Mouse (Mus musculus) heart, embryonic 16.5 days (tissue): ENCODE measurements around the gene Slc10a1. TPM values are rescaled to one million over a fixed set of nuclear protein-coding genes. Genes with fewer than 3 reads are reported as not detected.

Source experiments
- ATAC-seq: fragments of 200-750 bp; cut with Nextera tagmentation; replicated peaks from 2 replicates; pipeline ENCODE4 v1.8.0; 2017; ENCODE audit warnings: moderate number of reproducible peaks; ENCODE audit not compliant: insufficient read depth, low FRiP score; ENCODE audit errors: extremely low read depth
- H3K27ac ChIP-seq: fragments of 300-500 bp; sonication (generic); 2 replicates; pipeline ENCODE4 v1.5.1; 2014; ENCODE audit warnings: mild to moderate bottlenecking, low read length, control low read depth, moderate library complexity
- H3K27me3 ChIP-seq: fragments of 300-500 bp; sonication (generic); 2 replicates; pipeline ENCODE4 v1.6.1; 2014; ENCODE audit warnings: low read length, mixed read lengths; ENCODE audit not compliant: control insufficient read depth, insufficient read depth
- H3K36me3 ChIP-seq: fragments of 300-500 bp; sonication (generic); 2 replicates; pipeline ENCODE4 v1.6.1; 2014; ENCODE audit not compliant: control insufficient read depth, insufficient read depth
- H3K4me1 ChIP-seq: fragments of 300-500 bp; sonication (generic); 2 replicates; pipeline ENCODE4 v1.6.1; 2014; ENCODE audit warnings: low read length, mixed read lengths; ENCODE audit not compliant: control insufficient read depth, insufficient read depth
- H3K4me2 ChIP-seq: fragments of 300-500 bp; sonication (generic); 2 replicates; pipeline ENCODE4 v1.6.1; 2014; ENCODE audit warnings: low read depth, mild to moderate bottlenecking, control low read depth, low read length
- H3K4me3 ChIP-seq: fragments of 300-500 bp; sonication (generic); 2 replicates; pipeline ENCODE4 v1.5.1; 2014; ENCODE audit warnings: mild to moderate bottlenecking, control low read depth, low read length
- H3K9ac ChIP-seq: fragments of 300-500 bp; sonication (generic); 2 replicates; pipeline ENCODE4 v1.6.1; 2014; ENCODE audit warnings: low read length, control low read depth
- H3K9me3 ChIP-seq: fragments of 300-500 bp; sonication (generic); replicated peaks from 2 replicates; pipeline ENCODE4 v1.6.1; 2016; ENCODE audit warnings: low read length; ENCODE audit not compliant: control insufficient read depth
- WGBS: fragments of 180-500 bp; shearing (Covaris S2); extraction: QIAGEN DNeasy Blood & Tissue Kit; methylation state at CpG from one replicate; pipeline ENCODE4 v1.1.7; 2014; 5-methylcytosine and 5-hydroxymethylcytosine counted together
- polyA plus RNA-seq: library from polyadenylated mRNA; unstranded; fragments of >200 nt; fragmentation: Nextera tagmentation; extraction: Ambion mirVana; gene quantifications from 2 replicates; pipeline ENCODE4 v1.2.1, GENCODE M21; 2015

The Slc10a1 gene
- 0.35 and 0.41 TPM in 2 replicates for polyA plus RNA-seq

DNA sequence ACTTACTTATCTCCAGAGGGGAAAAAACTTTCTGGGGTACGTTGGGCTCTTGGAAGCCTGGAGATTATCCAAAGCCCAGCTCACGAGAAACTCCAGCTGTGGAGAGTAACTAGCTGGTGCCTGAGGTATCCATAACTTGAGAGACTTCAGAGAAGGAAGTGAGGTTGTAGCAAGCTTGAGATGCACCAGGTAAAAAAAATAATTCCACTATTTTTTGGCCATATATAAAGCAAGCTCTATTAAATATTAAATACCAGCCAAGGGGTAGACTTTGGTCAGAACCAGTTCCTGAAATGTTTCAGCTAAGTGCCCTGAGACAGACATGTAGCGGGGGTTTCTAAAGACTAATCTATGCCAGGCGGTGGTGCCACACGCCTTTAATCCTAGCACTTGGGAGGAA lies at the start of gene Slc10a1:
TSS of gene Slc10a1 (minus strand) at position 101 of the 400 bp plus-strand sequence.
- ATAC-seq: no peak
- WGBS: 68% methylated on average over 5 of the region's 5 CpGs
- Histone ChIP-seq H3K4me1 (no peaks in the 10 kb centered on the region), H3K4me2 (no peak within 1 kb of the TSS), H3K27me3 (no peaks in the 10 kb centered on the region), H3K4me3 (no peak within 1 kb of the TSS), H3K36me3 (no peaks in the 10 kb centered on the region), H3K9me3 (no peaks in the 10 kb centered on the region), H3K9ac (no peak within 1 kb of the TSS), H3K27ac (no peak within 1 kb of the TSS)

- Histone ChIP-seq H3K4me1 (no peaks in the 10 kb centered on the region), H3K9ac (no peak overlapping the region), H3K9me3 (no peaks in the 10 kb centered on the region), H3K27me3 (no peaks in the 10 kb centered on the region), H3K4me3 (no peak overlapping the region), H3K4me2 (no peak overlapping the region), H3K36me3 (no peaks in the 10 kb centered on the region), H3K27ac (no peak overlapping the region)
- no peak for ATAC-seq
- 86% methylated on average over 12 of the region's 12 CpGs for WGBS
These were observed 49.1 kb upstream of the Slc10a1 start for GRCm38 (mm10) chr12:81017624-81018023.

DNA sequence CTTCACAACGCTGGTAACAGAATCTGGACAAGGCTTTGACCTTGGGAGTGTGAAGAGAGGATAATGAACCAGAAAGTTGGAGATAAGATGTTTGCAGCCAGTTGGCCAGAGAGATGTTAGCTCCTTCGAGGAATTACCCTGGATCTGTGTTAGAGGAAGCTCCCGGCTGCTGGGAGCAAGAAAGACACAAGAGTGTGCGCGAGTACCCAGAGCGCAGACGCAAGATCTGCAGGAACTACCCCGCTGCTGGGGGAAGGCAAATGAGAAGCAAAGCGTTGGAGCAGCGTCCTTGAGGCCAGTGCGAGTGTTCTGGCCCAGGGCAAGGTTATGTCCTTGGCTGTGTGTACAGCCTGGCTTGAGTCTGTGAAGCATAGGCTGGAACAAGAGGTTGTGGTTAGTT lies 45.0 kb upstream of the Slc10a1 start:
- Histone ChIP-seq H3K4me1 (peaks cover 2% of the 10 kb centered on the region), H3K9ac (no peak overlapping the region), H3K4me3 (no peak overlapping the region), H3K27ac (no peak overlapping the region), H3K4me2 (no peak overlapping the region), H3K27me3 (no peaks in the 10 kb centered on the region), H3K36me3 (no peaks in the 10 kb centered on the region), H3K9me3 (no peaks in the 10 kb centered on the region)
- ATAC-seq: no peak
- WGBS: 39% methylated on average over 11 of the region's 11 CpGs

DNA sequence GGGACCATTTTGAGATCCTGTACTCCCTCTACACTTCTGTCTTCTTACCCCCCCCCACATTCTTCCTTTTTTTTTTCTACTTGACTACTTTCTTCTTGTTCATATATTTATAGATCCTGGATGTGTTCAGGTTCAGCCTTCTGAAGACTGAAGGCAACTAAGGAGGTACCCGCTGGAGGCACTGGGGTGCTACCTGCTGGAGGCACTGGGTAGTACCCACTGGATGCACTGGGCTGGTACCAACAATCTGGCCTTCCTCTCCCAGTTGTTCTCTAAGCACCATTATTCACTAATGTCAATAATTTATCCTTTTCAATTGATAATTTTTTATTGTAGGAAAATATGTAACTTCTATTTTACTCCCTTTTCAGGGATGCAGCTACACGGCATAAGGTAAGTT lies 43.5 kb upstream of the Slc10a1 start:
- Histone ChIP-seq H3K9ac (no peak overlapping the region), H3K27ac (no peak overlapping the region), H3K27me3 (no peaks in the 10 kb centered on the region), H3K4me2 (no peak overlapping the region), H3K9me3 (no peaks in the 10 kb centered on the region), H3K4me3 (no peak overlapping the region), H3K36me3 (no peaks in the 10 kb centered on the region), H3K4me1 (peaks cover 2% of the 10 kb centered on the region)
- 81% methylated on average over 2 of the region's 2 CpGs for WGBS
- no peak for ATAC-seq

- H3K4me2 ChIP-seq: no peak overlapping the region
- no peak overlapping the region for H3K9ac ChIP-seq
- H3K27me3 ChIP-seq: no peaks in the 10 kb centered on the region
- 19% methylated on average over 3 of the region's 3 CpGs for WGBS
- no peak overlapping the region for H3K4me3 ChIP-seq
- H3K36me3 ChIP-seq: no peaks in the 10 kb centered on the region
- ATAC-seq: no peak
- H3K9me3 ChIP-seq: no peaks in the 10 kb centered on the region
- H3K4me1 ChIP-seq: peaks cover 2% of the 10 kb centered on the region
- H3K27ac ChIP-seq: no peak overlapping the region
These were observed 41.3 kb upstream of the Slc10a1 start for GRCm38 (mm10) chr12:81009813-81010212.

DNA sequence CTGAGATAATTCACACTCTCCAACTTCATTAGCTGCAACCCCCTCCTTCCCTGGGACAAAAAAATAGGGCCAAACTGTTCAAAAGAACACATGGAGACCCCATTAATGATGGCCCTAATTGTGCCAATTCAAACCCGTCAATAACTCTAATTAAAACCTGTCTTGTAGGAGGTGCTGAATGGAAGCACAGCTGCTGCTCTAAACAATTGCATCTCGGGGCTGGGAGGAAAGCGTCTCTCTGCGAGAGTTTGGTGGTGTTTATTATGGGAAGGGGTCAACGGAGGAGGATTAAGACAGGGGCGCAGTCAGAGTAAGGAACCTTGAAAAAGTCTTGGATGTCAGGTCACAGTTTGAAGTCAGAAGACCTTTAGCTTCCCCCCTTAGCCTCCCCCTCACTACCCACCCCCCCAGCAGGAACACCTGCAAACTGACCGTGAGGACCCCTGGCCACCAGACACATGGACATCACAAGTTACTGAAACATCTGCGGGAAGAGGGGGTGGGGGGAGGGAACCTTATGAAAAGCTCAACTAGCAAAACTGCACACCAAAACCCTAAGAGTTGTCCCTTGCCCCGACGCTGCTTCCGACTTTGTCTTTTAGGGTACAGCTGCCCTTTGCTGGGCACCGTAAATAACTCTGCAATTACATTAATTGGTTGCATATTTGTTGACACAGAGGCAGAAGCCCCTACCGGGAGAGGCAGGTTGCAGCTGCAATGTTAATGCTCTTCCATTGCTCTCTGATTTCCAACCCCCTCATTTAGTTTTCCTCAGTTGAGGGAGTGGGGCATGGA lies 34.5 kb upstream of the Slc10a1 start:
- Histone ChIP-seq H3K4me1 (no peaks in the 10 kb centered on the region), H3K4me3 (no peak overlapping the region), H3K4me2 (no peak overlapping the region), H3K9ac (no peak overlapping the region), H3K27ac (no peak overlapping the region), H3K36me3 (no peaks in the 10 kb centered on the region), H3K27me3 (peaks cover 19% of the 10 kb centered on the region), H3K9me3 (no peaks in the 10 kb centered on the region)
- ATAC-seq: no peak
- WGBS: 53% methylated on average over 13 of the region's 13 CpGs

- no peak for ATAC-seq
- Histone ChIP-seq H3K27me3 (peaks cover 21% of the 10 kb centered on the region), H3K4me1 (no peaks in the 10 kb centered on the region), H3K27ac (no peak overlapping the region), H3K9ac (no peak overlapping the region), H3K9me3 (no peaks in the 10 kb centered on the region), H3K4me2 (no peak overlapping the region), H3K36me3 (no peaks in the 10 kb centered on the region), H3K4me3 (no peak overlapping the region)
- 66% methylated on average over 4 of the region's 4 CpGs for WGBS
These were observed 32.4 kb upstream of the Slc10a1 start for GRCm38 (mm10) chr12:81000924-81001323.

DNA sequence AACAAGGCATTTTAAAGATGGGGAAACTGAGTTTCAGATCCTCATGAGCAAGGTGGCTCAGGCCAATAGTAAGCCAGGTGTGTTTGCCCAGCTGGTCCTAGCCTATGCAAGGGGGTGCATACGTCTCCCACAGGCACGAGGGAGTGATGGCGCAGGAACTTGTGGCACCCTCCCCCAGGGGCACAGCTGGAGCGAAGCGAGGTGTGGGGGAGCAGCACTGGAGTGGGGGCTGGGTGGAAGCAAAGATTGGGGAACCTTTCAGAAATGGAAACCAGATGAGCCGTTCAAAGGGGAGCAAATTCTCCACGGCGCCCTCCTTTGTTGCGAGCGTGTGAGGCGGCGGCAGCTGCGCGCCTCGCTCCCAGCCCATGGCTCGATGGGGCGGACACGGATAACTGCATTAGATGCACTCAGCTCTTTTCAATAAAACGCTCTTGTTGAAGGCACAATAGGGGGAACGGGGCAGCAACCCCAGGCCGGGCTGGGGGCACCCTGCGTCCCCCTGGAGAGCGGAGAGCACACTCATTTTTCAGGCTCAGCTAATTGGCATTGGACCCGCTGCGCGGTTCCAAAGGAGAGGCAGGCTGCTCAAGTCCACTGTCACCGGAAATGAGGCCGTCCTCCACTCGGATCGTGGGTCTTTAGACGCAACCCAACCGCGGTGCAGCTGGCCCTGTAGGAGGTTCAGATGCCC lies 30.2 kb upstream of the Slc10a1 start:
- H3K4me3 ChIP-seq: 0 out of 2 replicates have a peak overlapping the region, but pooled peaks have one; percentile 2
- H3K4me1 ChIP-seq: no peaks in the 10 kb centered on the region
- no peak overlapping the region for H3K27ac ChIP-seq
- H3K9ac ChIP-seq: no peak overlapping the region
- H3K9me3 ChIP-seq: peaks cover 5% of the 10 kb centered on the region; the same call in 1 of the 2 replicates
- no peak for ATAC-seq
- peak overlapping the region; percentile 19 for H3K4me2 ChIP-seq
- peaks cover 21% of the 10 kb centered on the region for H3K27me3 ChIP-seq
- no peaks in the 10 kb centered on the region for H3K36me3 ChIP-seq
- WGBS: 6% methylated on average over 33 of the region's 33 CpGs

- no peak overlapping the region for H3K4me2 ChIP-seq
- no peaks in the 10 kb centered on the region for H3K4me1 ChIP-seq
- H3K27me3 ChIP-seq: peaks cover 21% of the 10 kb centered on the region
- H3K36me3 ChIP-seq: no peaks in the 10 kb centered on the region
- no peak overlapping the region for H3K4me3 ChIP-seq
- peaks cover 5% of the 10 kb centered on the region; the same call in 1 of the 2 replicates for H3K9me3 ChIP-seq
- H3K9ac ChIP-seq: no peak overlapping the region
- 82% methylated on average over 4 of the region's 4 CpGs for WGBS
- no peak overlapping the region for H3K27ac ChIP-seq
- no peak for ATAC-seq
These were observed 29.1 kb upstream of the Slc10a1 start for GRCm38 (mm10) chr12:80997652-80998051.
